Mouse (Mus musculus): ENCODE results near the gene Esrra. TPM values are rescaled to one million over a fixed set of nuclear protein-coding genes. Genes with fewer than 3 reads are reported as not detected.

The Esrra gene
- polyA plus RNA-seq, 1 experiment from 2014 or later = 3.8 TPM

DNA sequence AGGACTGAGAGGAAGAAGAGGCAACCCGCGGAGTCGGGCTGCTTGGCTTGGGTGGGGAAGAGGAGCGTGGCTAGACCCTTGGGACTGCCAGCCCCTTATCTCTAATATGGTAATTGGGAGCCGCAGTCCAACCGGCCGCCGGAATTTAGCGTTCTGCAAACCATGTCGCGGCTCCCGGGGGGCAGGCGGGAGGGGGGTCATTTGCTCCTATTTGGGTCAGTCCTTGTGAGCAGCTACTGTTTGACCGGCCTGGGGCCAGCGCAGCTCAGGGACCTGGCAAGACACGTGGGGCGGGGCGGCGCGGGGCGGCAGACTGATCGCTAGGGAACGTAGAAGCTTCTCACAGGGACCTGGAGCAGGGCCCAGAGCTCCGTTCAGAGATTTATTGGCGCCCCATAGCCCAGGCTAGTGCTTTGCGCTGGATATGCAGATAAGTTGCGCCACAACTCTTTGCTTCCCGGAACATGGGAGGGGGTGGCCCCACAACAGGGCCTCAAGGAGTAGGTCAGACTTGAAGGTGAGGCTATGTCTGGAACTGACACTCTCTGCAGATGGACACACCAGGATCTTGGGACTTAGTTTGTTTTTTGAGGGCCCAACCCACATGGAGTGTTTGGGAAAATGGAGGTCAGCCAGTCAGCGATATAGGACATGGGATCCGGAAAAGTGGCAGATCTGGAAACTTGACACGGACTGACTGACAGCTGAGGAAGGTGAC lies 30.5 kb upstream of the Esrra start:
- peak overlapping the region; percentile 98 for H3K4me2 ChIP-seq
- H3K9ac ChIP-seq = peak overlapping the region; percentile 73
- H3K4me1 ChIP-seq (replicated peaks) = peaks cover 56% of the 10 kb centered on the region
- H3K9me3 ChIP-seq (replicated peaks) = no peaks in the 10 kb centered on the region
- H3K4me3 ChIP-seq (replicated peaks) = peak overlapping the region; percentile 79
- no peaks in the 10 kb centered on the region for H3K27me3 ChIP-seq
- H3K27ac ChIP-seq (replicated peaks) = peak overlapping the region; percentile 91
- peak; percentile 31 for ATAC-seq (ENCODE audit: insufficient read depth)
- WGBS (ENCODE audit: insufficient replicate concordance) = 1% methylated on average over 31 of the region's 31 CpGs
- peaks cover 19% of the 10 kb centered on the region for H3K36me3 ChIP-seq (replicated peaks)

DNA sequence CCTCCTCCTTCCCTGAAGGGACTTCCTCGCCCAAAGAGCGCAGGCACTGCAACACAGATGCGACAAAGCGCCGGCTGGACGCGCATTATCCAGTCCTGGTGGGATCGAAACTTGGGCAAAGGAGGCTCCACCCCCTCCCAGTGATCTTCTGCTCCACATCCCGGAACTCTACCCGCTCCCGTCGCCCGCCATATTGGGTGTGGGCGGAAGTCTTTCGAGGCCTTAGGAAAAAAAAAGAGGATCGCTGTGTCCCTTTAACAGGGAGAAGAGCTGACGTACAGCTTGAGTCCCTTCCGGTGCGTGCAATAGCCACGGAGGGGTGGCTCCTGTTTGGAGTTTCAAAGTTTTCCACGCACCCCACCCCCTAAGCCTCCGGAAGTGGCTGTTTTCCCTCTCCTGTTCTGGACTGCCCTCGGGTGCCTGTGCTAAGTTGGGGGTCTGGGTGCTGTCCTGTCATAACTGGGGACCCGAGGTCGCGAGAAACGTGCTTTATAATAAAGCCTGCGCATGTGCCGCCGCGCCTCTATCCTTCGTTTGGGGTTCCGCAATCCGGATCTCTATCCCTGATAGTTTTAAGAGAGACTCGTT lies 29.9 kb upstream of the Esrra start:
- peak overlapping the region; percentile 98 for H3K4me2 ChIP-seq
- H3K4me1 ChIP-seq (replicated peaks) = peaks cover 57% of the 10 kb centered on the region
- H3K4me3 ChIP-seq (replicated peaks) = peak overlapping the region; percentile 79
- H3K36me3 ChIP-seq (replicated peaks) = peaks cover 17% of the 10 kb centered on the region
- H3K27me3 ChIP-seq = no peaks in the 10 kb centered on the region
- ATAC-seq (ENCODE audit: insufficient read depth) = peak; percentile 70
- under 1% methylated on average over 35 of the region's 35 CpGs for WGBS (ENCODE audit: insufficient replicate concordance)
- H3K9ac ChIP-seq = peak overlapping the region; percentile 73
- no peaks in the 10 kb centered on the region for H3K9me3 ChIP-seq (replicated peaks)
- H3K27ac ChIP-seq (replicated peaks) = peak overlapping the region; percentile 91

DNA sequence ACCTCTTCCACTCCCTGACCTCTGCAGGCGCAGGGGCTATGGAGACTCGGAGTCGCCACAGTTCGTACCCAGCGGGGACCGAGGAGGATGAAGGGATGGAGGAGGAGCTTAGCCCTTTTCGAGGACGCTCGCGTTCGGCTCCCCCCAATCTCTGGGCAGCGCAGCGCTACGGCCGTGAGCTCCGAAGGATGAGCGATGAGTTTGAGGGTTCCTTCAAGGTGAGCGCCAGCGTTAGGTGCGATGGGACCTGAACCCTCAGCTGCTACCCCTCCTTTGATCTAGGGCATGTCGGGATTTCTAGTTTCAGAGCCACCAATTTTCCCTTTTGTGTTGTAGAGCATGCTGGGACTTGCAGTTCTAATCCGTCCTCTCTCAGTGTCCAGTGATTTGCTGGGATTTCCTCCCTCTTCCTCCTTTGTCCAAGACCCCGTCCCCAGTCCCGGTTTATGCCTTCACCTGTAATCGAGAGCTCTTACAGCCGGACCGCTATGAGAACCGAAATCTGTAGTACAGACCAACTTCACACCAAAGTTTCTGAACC lies 29.1 kb upstream of the Esrra start:
- Histone ChIP-seq H3K4me1 (replicated peaks) (peaks cover 57% of the 10 kb centered on the region), H3K4me2 (peak overlapping the region; percentile 98), H3K9ac (peak overlapping the region; percentile 73), H3K4me3 (replicated peaks) (peak overlapping the region; percentile 79), H3K9me3 (replicated peaks) (no peaks in the 10 kb centered on the region), H3K27me3 (no peaks in the 10 kb centered on the region), H3K36me3 (replicated peaks) (peaks cover 14% of the 10 kb centered on the region), H3K27ac (replicated peaks) (peak overlapping the region; percentile 91)
- ATAC-seq (ENCODE audit: insufficient read depth) = peak; percentile 16
- under 1% methylated on average over 28 of the region's 28 CpGs for WGBS (ENCODE audit: insufficient replicate concordance)

DNA sequence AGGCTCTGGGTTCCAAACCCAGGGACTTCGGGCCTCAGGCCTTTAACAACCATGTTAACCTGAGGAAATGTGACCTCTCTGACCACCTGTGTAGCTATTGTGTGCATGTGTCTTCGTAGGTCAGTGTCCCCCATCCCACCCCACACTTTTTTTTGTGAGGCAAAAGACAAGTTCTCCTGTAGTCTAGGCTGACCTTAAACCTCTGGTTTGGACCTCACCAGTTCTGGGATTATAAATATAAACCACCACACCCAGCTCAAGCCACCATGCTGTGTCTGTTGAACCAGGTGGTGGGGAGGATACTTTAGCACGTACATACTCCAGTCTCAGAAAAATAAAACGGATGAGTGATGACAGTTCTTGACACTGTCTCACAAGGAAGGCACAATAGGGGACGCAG lies 28.3 kb upstream of the Esrra start:
- ATAC-seq (ENCODE audit: insufficient read depth) = no peak
- no peak overlapping the region for H3K4me3 ChIP-seq (replicated peaks)
- H3K36me3 ChIP-seq (replicated peaks) = peaks cover 7% of the 10 kb centered on the region; the same call in 1 of the 2 replicates
- 52% methylated on average over 5 of the region's 5 CpGs for WGBS (ENCODE audit: insufficient replicate concordance)
- H3K9me3 ChIP-seq (replicated peaks) = no peaks in the 10 kb centered on the region
- H3K27ac ChIP-seq (replicated peaks) = no peak overlapping the region
- no peak overlapping the region for H3K9ac ChIP-seq
- peaks cover 57% of the 10 kb centered on the region for H3K4me1 ChIP-seq (replicated peaks)
- H3K4me2 ChIP-seq = peak overlapping the region; percentile 98
- H3K27me3 ChIP-seq = no peaks in the 10 kb centered on the region

DNA sequence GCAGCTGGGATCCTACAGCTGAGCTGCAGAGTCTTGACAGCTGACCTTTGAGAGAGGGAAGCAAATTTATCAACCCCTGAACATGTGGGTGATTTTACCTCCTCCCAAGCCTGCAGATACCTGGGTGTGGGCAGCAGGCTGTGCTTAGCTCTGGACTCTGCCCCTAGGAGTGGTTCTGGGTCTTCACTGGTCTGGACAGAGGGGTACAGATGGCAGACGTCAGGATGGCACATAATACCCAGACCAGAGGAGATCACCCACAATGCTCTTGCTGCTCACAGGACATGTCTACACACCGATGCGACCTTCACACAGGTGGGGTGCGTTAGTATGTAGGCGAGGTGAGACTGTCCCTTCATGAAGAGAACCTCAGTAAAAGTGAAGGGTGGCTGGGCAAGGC lies 27.9 kb upstream of the Esrra start:
- no peaks in the 10 kb centered on the region for H3K27me3 ChIP-seq
- ATAC-seq (ENCODE audit: insufficient read depth) = no peak
- H3K9ac ChIP-seq = no peak overlapping the region
- no peak overlapping the region for H3K4me3 ChIP-seq (replicated peaks)
- H3K9me3 ChIP-seq (replicated peaks) = no peaks in the 10 kb centered on the region
- peaks cover 3% of the 10 kb centered on the region; the same call in 1 of the 2 replicates for H3K36me3 ChIP-seq (replicated peaks)
- WGBS (ENCODE audit: insufficient replicate concordance) = 80% methylated on average over 5 of the region's 5 CpGs
- H3K4me2 ChIP-seq = no peak overlapping the region; the same call in 1 of the 2 replicates
- H3K4me1 ChIP-seq (replicated peaks) = peaks cover 57% of the 10 kb centered on the region
- no peak overlapping the region for H3K27ac ChIP-seq (replicated peaks)

DNA sequence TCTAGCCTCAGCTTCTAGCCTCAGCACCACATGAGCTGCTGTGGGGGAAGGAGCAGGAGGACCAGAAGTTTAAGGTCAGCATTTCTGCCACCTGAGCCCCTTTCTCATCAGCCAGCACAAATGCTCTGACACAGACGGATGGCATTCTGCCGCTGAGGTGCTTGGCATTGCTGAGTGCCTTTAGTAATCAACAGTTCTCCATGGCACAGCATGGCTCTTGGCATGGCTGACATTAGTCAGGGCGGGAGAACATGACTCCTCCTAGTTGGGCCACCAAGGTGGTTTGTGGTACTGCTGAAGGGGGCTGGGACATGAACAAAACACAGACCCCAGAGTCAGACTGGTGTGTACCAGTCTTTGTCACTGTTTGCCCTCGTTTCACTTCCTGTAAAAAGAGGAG lies 26.6 kb upstream of the Esrra start:
- no peaks in the 10 kb centered on the region for H3K9me3 ChIP-seq (replicated peaks)
- no peak overlapping the region for H3K4me3 ChIP-seq (replicated peaks)
- H3K27me3 ChIP-seq = no peaks in the 10 kb centered on the region
- no peak overlapping the region for H3K27ac ChIP-seq (replicated peaks)
- H3K4me2 ChIP-seq = no peak overlapping the region
- H3K4me1 ChIP-seq (replicated peaks) = peaks cover 54% of the 10 kb centered on the region
- 62% methylated on average over 4 of the region's 4 CpGs for WGBS (ENCODE audit: insufficient replicate concordance)
- no peak for ATAC-seq (ENCODE audit: insufficient read depth)
- H3K36me3 ChIP-seq (replicated peaks) = no peaks in the 10 kb centered on the region
- H3K9ac ChIP-seq = no peak overlapping the region

DNA sequence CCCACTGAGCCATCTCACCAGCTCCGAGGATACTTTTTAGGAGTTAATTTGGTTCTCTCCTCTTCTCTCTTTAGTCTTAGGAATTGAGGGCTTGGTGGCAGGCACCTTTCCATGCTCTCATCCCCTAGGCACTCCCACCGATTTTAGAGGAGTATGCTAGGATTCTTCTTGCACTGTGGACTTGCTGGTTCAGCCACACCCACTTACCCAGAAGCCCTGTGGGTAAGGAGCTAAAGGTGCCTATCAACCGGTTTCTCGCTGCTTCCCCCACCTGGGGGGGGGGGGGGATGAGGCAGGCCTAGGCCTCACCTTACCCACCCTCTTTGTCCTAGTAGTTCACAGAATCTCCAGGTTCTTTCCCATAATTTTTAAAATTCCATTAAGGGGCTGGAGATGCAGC lies 26.1 kb upstream of the Esrra start:
- Histone ChIP-seq H3K4me1 (replicated peaks) (peaks cover 54% of the 10 kb centered on the region), H3K27ac (replicated peaks) (no peak overlapping the region), H3K4me3 (replicated peaks) (no peak overlapping the region), H3K9me3 (replicated peaks) (no peaks in the 10 kb centered on the region), H3K9ac (no peak overlapping the region), H3K27me3 (no peaks in the 10 kb centered on the region), H3K36me3 (replicated peaks) (no peaks in the 10 kb centered on the region), H3K4me2 (no peak overlapping the region)
- no peak for ATAC-seq (ENCODE audit: insufficient read depth)
- 61% methylated on average over 4 of the region's 4 CpGs for WGBS (ENCODE audit: insufficient replicate concordance)

DNA sequence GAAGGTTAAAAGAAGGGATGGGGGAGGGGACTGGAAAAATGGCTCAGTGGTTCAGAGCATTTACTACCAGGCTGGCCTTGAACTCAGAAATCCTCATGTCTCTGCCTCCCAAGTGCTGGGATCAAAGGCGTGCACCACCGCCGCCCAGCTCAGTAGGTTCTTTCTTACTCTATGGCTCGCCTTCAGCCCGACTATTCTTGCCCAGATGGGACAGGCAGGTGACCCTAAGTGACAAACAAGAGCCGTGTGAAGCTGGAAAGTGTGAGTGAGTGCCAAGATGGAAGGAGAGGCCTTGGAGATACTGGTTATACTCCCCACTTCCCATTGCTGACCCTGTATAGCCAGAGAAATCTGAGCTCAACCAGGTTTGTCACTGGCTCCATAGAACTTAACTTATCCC lies 22.1 kb upstream of the Esrra start:
- WGBS (ENCODE audit: insufficient replicate concordance) = 91% methylated on average over 6 of the region's 6 CpGs
- no peaks in the 10 kb centered on the region for H3K36me3 ChIP-seq (replicated peaks)
- no peak overlapping the region for H3K4me3 ChIP-seq (replicated peaks)
- H3K4me1 ChIP-seq (replicated peaks) = peaks cover 37% of the 10 kb centered on the region
- no peak for ATAC-seq (ENCODE audit: insufficient read depth)
- no peaks in the 10 kb centered on the region for H3K27me3 ChIP-seq
- no peak overlapping the region for H3K9ac ChIP-seq
- H3K9me3 ChIP-seq (replicated peaks) = no peaks in the 10 kb centered on the region
- no peak overlapping the region for H3K27ac ChIP-seq (replicated peaks)
- H3K4me2 ChIP-seq = no peak overlapping the region

DNA sequence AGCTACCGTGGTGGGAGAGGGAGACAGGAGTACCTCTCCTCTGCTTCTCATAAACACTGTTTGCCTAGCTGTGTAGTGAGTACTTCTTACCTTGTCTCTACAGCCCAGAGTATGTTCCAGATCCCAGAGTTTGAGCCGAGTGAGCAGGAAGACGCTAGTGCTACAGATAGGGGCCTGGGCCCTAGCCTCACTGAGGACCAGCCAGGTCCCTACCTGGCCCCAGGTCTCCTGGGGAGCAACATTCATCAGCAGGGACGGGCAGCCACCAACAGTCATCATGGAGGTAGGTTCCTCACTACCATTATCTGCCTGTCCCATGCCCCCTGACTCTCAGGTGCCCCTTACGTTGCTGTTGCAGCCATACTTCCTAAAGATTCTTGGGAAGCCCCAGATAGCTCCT lies 21.2 kb upstream of the Esrra start:
- H3K36me3 ChIP-seq (replicated peaks) = no peaks in the 10 kb centered on the region
- H3K27me3 ChIP-seq = no peaks in the 10 kb centered on the region
- no peaks in the 10 kb centered on the region for H3K9me3 ChIP-seq (replicated peaks)
- peak overlapping the region; percentile 82 for H3K4me3 ChIP-seq (replicated peaks)
- H3K9ac ChIP-seq = peak overlapping the region; percentile 82
- ATAC-seq (ENCODE audit: insufficient read depth) = no peak
- H3K4me2 ChIP-seq = peak overlapping the region; percentile 96
- H3K27ac ChIP-seq (replicated peaks) = peak overlapping the region; percentile 89
- WGBS (ENCODE audit: insufficient replicate concordance) = 18% methylated on average over 5 of the region's 5 CpGs
- peaks cover 32% of the 10 kb centered on the region for H3K4me1 ChIP-seq (replicated peaks)

DNA sequence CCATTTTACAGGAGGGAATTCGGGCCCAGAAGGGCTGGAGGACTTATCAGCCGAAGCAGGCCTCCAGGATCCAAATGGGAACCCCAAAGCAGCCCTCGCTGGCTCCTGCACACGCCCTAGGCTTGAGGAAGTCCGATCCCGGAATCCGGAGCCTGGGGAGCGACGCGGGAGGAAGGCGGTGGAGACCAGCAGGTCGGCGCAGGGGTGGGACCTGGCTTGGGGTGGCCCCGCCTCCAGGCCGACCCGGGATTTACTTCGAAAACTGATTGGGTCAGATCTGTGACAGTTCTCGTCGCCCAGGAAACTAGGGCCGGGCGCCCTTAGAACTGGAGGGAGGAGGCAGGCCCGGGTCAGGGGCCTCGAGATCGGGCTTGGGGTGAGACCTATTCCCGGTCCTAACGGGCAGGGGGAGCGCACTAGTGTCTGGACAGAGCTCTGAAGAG lies 20.7 kb upstream of the Esrra start, which contains the start of gene Gpr137:
Gene Gpr137, minus strand, starts transcription at position 232 of the 443 bp plus-strand sequence.
- H3K4me3 ChIP-seq (replicated peaks) = peak within 1 kb of the TSS; percentile 82
- H3K9me3 ChIP-seq (replicated peaks) = no peaks in the 10 kb centered on the region
- H3K4me1 ChIP-seq (replicated peaks) = peaks cover 32% of the 10 kb centered on the region
- under 1% methylated on average over 27 of the region's 27 CpGs for WGBS (ENCODE audit: insufficient replicate concordance)
- H3K27me3 ChIP-seq = no peaks in the 10 kb centered on the region
- H3K9ac ChIP-seq = peak within 1 kb of the TSS; percentile 82
- H3K36me3 ChIP-seq (replicated peaks) = no peaks in the 10 kb centered on the region
- H3K4me2 ChIP-seq = peak within 1 kb of the TSS; percentile 96
- ATAC-seq (ENCODE audit: insufficient read depth) = peak; percentile 89
- H3K27ac ChIP-seq (replicated peaks) = peak within 1 kb of the TSS; percentile 89
